Mouse (Mus musculus) neural tube, embryonic 11.5 days (tissue): ENCODE measurements around the gene Mrps9. TPM values are rescaled to one million over a fixed set of nuclear protein-coding genes. Genes with fewer than 3 reads are reported as not detected.

Source experiments
- ATAC-seq: fragments of 200-750 bp; cut with Nextera tagmentation; 2 replicates; pipeline ENCODE4 v1.8.0; 2017; ENCODE audit warnings: moderate number of reproducible peaks, mild to moderate bottlenecking, moderate TSS enrichment, moderate library complexity; ENCODE audit not compliant: insufficient read depth, low FRiP score, low TSS enrichment
- DNase-seq: peaks from one replicate; pipeline ENCODE4 v3.0.0-alpha.2; 2015; ENCODE audit warnings: low spot score
- H3K27ac ChIP-seq: fragments of 300-500 bp; sonication (generic); 2 replicates; pipeline ENCODE4 v1.5.1; 2014; ENCODE audit warnings: low read depth, mild to moderate bottlenecking, low read length
- H3K27me3 ChIP-seq: fragments of 300-500 bp; sonication (generic); 2 replicates; pipeline ENCODE4 v1.6.1; 2014; ENCODE audit warnings: mild to moderate bottlenecking, low read length, mixed read lengths; ENCODE audit not compliant: control insufficient read depth, insufficient read depth
- H3K36me3 ChIP-seq: fragments of 300-500 bp; sonication (generic); 2 replicates; pipeline ENCODE4 v1.6.1; 2014; ENCODE audit warnings: mild to moderate bottlenecking, low read length, moderate library complexity, mixed read lengths; ENCODE audit not compliant: control insufficient read depth, insufficient read depth
- H3K4me1 ChIP-seq: fragments of 300-500 bp; sonication (generic); 2 replicates; pipeline ENCODE4 v1.6.1; 2014; ENCODE audit warnings: low read length, mixed read lengths; ENCODE audit not compliant: control insufficient read depth, insufficient read depth
- H3K4me2 ChIP-seq: fragments of 300-500 bp; sonication (generic); 2 replicates; pipeline ENCODE4 v1.6.1; 2014; ENCODE audit warnings: low read depth, mild to moderate bottlenecking, moderate library complexity
- H3K4me3 ChIP-seq: fragments of 300-500 bp; sonication (generic); 2 replicates; pipeline ENCODE4 v1.5.1; 2014; ENCODE audit warnings: low read depth, low read length
- H3K9ac ChIP-seq: fragments of 300-500 bp; sonication (generic); 2 replicates; pipeline ENCODE4 v1.6.1; 2014; ENCODE audit warnings: mild to moderate bottlenecking, low read length
- H3K9me3 ChIP-seq: fragments of 300-500 bp; sonication (generic); 2 replicates; pipeline ENCODE4 v1.6.1; 2016; ENCODE audit warnings: low read length; ENCODE audit not compliant: control insufficient read depth
- WGBS: fragments of 180-500 bp; shearing (Covaris S2); extraction: QIAGEN DNeasy Blood & Tissue Kit; methylation state at CpG from one replicate; pipeline ENCODE4 v1.1.7; 2014; 5-methylcytosine and 5-hydroxymethylcytosine counted together
- polyA plus RNA-seq: library from polyadenylated mRNA; unstranded; fragments of >200 nt; fragmentation: Nextera tagmentation; extraction: Ambion mirVana; gene quantifications from 2 replicates; pipeline ENCODE4 v1.2.1, GENCODE M21; 2014

Mrps9 gene
- polyA plus RNA-seq: 54.9 and 58.4 TPM in 2 replicates

DNA sequence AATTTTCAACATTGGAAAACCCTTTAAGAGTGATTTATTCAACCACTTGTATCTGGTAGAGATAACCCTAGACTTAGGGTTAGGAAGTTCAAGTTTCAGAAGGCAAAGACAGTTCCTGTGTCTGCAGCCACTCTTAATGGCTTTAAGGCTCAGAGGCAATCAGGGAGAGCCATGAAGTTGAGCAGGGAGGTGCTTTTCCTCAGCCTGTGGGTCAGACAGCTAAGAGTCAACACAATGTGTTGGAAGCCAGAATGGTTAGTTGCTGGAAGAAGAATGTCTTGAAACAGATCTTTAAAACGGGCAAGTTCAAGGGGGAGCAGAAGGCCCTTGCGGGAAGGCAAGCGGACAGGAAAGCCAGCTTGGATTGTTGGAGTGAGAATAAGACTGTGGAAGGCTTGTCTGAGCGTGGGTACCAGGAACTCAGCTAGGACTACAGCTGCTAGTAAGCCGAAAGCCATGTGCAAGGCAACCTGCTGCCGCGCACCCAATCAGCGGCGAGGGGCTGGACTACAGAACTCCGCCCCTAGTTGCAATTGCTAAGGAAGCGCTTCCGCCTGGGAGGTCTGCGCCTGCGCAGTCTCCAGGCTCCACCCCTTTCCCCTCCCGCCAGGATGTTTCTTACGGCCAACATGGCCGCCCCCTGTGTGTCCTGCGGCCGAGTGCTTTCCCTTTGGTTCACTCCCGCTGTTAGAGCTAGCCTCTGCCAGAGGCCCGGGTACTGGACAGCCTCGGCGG, at the start of gene Mrps9:
Mrps9 (plus strand) TSS at position 571 of the 735 bp plus-strand sequence.
- H3K4me2 ChIP-seq: peak within 1 kb of the TSS; percentile 49
- H3K4me1 ChIP-seq: peaks cover 3% of the 10 kb centered on the region; the same call in 1 of the 2 replicates
- peak within 1 kb of the TSS; percentile 73 for H3K9ac ChIP-seq
- no peaks in the 10 kb centered on the region for H3K9me3 ChIP-seq
- peak; percentile 98 for DNase-seq
- H3K27ac ChIP-seq: no peak within 1 kb of the TSS
- 1% methylated on average over 23 of the region's 23 CpGs for WGBS
- no peaks in the 10 kb centered on the region for H3K27me3 ChIP-seq
- no peaks in the 10 kb centered on the region for H3K36me3 ChIP-seq
- peak; percentile 98 for ATAC-seq
- peak within 1 kb of the TSS; percentile 84 for H3K4me3 ChIP-seq

DNA sequence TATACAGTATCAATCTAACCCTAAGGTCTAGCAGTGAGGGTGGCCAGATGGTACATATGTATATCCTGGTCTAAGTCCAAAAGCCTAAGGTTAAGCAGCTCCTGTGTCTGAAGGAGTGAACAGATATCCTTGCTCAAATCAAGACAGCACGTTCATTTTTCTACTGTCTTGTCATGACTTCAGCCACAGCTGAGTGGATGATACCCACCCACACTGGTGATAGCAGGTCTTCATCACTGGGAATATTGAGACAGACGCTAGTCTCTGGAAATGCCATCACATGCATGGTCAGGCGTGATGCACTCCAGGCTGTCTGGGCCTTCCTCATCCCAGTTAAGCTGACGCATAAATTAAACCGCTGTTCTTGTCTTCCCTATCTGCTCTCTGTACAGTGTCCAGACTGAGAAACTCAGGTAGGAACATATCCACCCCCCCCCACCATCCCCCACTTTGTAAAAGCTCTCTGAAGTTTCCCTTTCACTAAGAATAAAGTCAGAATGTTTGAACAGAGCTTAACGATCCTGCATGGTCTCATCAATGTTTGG, 37.7 kb upstream of the Mrps9 start:
- Histone ChIP-seq H3K9ac (no peak overlapping the region), H3K27me3 (no peaks in the 10 kb centered on the region), H3K36me3 (no peaks in the 10 kb centered on the region), H3K4me1 (no peaks in the 10 kb centered on the region), H3K4me2 (no peak overlapping the region), H3K9me3 (no peaks in the 10 kb centered on the region), H3K4me3 (no peak overlapping the region), H3K27ac (no peak overlapping the region)
- ATAC-seq (no peak), DNase-seq (no peak)
- 91% methylated on average over 6 of the region's 6 CpGs for WGBS

DNA sequence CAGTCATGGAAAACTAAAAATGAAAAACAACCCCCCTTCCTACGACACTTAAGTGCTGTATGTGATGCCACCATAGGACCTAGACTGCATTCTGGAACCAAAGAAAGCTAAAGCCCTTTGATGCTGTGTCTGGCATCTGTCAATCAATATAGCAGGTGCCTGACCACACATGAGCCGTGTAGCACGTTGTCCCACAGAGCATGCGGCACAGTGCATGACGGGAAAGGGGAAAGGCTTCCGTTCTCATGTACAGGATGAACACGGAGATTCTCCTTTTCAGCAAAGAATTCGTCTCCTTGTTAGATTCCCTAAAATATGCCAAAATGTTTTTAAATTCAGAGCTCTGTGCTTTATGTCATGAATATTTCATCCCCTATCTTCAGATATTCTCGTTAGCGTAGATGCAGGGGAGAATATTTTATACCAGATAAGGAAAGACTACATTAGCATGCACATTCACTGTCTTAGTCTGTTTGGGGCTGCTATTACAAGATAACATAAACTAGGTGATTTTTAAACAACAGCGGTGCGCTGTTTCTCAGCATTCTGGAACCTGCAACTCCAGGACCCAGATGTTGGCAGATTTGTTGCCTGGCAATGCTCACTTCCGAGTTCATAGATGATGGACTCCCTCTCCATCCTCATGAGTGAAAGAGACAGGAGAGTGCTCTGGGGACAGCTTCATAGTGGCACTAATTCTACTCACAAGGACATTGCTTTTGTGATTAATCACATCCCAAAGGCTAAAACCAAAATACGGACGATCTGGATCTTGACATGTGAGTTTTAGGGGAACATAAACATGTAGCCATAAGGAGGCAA, 36.0 kb upstream of the Mrps9 start:
- Histone ChIP-seq H3K4me3 (no peak overlapping the region), H3K4me1 (no peaks in the 10 kb centered on the region), H3K27me3 (no peaks in the 10 kb centered on the region), H3K9me3 (no peaks in the 10 kb centered on the region), H3K4me2 (no peak overlapping the region), H3K36me3 (no peaks in the 10 kb centered on the region), H3K27ac (no peak overlapping the region), H3K9ac (no peak overlapping the region)
- DNase-seq: no peak
- no peak for ATAC-seq
- WGBS: 87% methylated on average over 15 of the region's 15 CpGs

DNA sequence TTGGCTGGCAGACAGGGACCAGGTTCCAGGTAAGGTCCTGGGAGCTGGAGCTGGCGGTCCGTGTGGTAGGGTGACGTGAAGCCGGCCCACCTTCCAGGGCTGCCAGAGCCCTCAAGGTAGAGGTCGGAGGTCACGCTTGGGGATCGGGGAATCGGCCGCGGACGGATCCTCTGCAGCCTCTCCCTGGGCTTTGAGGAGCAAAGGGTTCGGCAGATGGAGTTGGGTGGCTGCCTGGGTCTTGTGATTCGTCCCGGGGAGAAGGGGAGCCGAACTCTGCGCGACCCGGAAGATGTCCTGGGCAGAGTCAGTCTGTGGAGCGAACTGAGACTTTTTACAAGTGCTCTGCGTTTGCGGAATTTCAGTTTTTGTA, 350 bp downstream of the Mrps9 start:
- H3K4me2 ChIP-seq: peak overlapping the region; percentile 47
- peak overlapping the region; percentile 73 for H3K9ac ChIP-seq
- no peaks in the 10 kb centered on the region for H3K9me3 ChIP-seq
- peaks cover 3% of the 10 kb centered on the region; the same call in 1 of the 2 replicates for H3K4me1 ChIP-seq
- no peaks in the 10 kb centered on the region for H3K27me3 ChIP-seq
- no peaks in the 10 kb centered on the region for H3K36me3 ChIP-seq
- no peak overlapping the region for H3K27ac ChIP-seq
- 0% methylated on average over 21 of the region's 21 CpGs for WGBS
- DNase-seq (no peak), ATAC-seq (no peak)
- peak overlapping the region; percentile 84 for H3K4me3 ChIP-seq

DNA sequence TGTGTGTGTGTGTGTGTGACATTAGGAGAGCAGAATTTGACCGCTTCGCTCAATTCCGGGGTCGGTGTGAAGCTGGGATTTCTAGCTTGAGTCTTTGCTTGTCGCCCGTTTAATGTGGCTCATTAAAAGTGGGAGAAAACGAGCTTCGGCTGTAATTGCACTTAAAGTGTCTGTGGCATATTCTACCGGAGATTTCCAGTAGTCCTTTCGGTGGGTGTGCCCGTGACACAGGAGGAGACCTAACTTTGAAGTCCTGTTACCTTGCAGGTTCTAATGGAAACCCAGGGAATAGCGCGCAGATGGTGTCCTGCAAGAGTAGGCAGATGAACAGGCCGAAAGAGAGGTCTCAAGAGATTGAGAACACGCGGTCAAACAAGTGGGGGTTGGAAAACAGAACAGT, 777 bp downstream of the Mrps9 start:
- 5% methylated on average over 16 of the region's 16 CpGs for WGBS
- ATAC-seq (no peak), DNase-seq (no peak)

DNA sequence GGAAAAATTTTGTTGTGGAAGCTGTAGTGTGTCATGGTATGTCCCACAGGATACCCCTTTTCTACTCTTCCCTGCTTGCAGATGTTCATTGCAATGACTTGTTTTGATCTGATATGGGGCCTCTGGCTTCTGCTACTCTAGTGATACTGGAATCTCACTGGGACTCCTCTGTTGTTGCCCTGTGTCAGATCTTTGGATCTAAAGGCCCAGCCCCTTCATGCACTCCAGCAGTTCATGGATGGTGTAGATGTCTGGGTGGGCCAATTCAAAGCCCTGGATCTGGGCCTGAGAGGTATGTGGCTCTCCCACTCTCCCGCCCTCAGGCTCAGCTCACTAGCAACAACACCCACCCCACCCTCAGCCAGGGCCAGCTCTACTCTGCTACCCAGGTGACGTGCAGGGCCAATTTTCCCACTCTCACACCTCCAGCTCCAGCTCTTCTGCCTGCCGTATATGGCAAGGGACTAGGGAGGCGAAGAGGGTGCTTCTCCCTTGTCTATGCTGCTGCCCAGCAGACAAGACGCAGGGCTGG, 13.8 kb downstream of the Mrps9 start:
- no peaks in the 10 kb centered on the region for H3K27me3 ChIP-seq
- DNase-seq (no peak), ATAC-seq (no peak)
- no peaks in the 10 kb centered on the region for H3K36me3 ChIP-seq
- H3K4me1 ChIP-seq: no peaks in the 10 kb centered on the region
- no peak overlapping the region for H3K4me3 ChIP-seq
- no peak overlapping the region for H3K9ac ChIP-seq
- no peaks in the 10 kb centered on the region for H3K9me3 ChIP-seq
- H3K27ac ChIP-seq: no peak overlapping the region
- 93% methylated on average over 5 of the region's 5 CpGs for WGBS
- H3K4me2 ChIP-seq: no peak overlapping the region

More for the DNA sequence above, 777 bp downstream of the Mrps9 start:
- no peaks in the 10 kb centered on the region for H3K9me3 ChIP-seq
- no peaks in the 10 kb centered on the region for H3K27me3 ChIP-seq
- H3K4me3 ChIP-seq: peak overlapping the region; percentile 84
- H3K36me3 ChIP-seq: no peaks in the 10 kb centered on the region
- H3K4me1 ChIP-seq: peaks cover 3% of the 10 kb centered on the region; the same call in 1 of the 2 replicates
- H3K9ac ChIP-seq: peak overlapping the region; percentile 73
- H3K27ac ChIP-seq: no peak overlapping the region
- peak overlapping the region; percentile 47 for H3K4me2 ChIP-seq

DNA sequence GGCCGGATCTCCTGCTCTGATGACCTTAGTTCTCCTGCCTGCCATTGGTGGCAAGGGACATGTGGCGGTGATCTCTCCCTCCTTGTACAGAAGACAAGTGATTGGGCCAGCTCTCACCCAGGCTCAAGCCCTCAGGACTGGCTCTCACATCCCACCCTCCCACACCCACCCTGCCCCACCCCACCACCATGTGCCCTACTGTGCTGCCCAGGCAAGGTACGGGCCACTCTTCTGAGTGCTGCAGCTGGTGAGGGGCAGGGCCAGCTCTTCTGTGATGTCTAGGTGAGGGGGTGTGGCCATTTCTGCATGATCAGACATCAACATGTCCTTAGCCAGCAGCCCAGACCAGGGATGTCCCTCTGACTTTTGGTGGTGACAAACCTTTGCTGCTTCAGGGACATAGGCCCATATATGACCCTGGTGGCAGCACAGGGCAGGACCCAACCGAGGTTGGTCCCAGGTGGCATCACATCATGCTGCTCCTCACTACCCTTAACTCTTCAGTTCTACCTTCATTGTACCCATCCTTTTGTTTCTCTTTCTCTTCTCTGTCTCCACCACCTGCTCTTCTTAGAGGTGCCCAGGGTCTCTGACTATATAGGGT, 14.4 kb downstream of the Mrps9 start:
- 91% methylated on average over 4 of the region's 4 CpGs for WGBS
- H3K27me3 ChIP-seq: no peaks in the 10 kb centered on the region
- no peaks in the 10 kb centered on the region for H3K36me3 ChIP-seq
- no peak for ATAC-seq
- H3K4me3 ChIP-seq: no peak overlapping the region
- no peaks in the 10 kb centered on the region for H3K9me3 ChIP-seq
- H3K4me1 ChIP-seq: no peaks in the 10 kb centered on the region
- no peak overlapping the region for H3K9ac ChIP-seq
- no peak overlapping the region for H3K27ac ChIP-seq
- no peak for DNase-seq
- H3K4me2 ChIP-seq: no peak overlapping the region

DNA sequence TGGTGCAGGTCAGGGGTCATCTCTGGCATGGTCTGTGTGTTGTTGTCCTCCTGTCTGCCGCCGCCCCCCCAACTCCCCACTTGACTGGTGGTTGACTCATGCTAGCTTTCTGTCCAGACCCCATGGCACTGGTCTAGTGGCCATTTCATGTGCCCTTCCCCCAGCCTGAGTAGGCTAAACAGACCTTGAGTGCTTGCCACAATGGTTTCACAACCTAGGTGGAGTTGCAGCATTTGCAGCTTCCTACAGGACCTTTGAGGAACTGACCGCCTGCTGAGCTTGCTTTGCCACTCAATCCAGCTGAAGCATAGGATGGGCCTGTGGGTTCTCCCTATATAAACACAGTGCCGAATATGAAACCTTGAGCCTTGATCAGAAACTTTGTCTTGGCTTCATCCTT, 15.0 kb downstream of the Mrps9 start:
- Histone ChIP-seq H3K36me3 (no peaks in the 10 kb centered on the region), H3K9ac (no peak overlapping the region), H3K27ac (no peak overlapping the region), H3K4me1 (no peaks in the 10 kb centered on the region), H3K9me3 (no peaks in the 10 kb centered on the region), H3K27me3 (no peaks in the 10 kb centered on the region), H3K4me2 (no peak overlapping the region), H3K4me3 (no peak overlapping the region)
- DNase-seq (no peak), ATAC-seq (no peak)
- WGBS: 93% methylated on average over 4 of the region's 4 CpGs
